ENCODE assay signal across 8 mouse cellular contexts in the genomic region with DNA sequence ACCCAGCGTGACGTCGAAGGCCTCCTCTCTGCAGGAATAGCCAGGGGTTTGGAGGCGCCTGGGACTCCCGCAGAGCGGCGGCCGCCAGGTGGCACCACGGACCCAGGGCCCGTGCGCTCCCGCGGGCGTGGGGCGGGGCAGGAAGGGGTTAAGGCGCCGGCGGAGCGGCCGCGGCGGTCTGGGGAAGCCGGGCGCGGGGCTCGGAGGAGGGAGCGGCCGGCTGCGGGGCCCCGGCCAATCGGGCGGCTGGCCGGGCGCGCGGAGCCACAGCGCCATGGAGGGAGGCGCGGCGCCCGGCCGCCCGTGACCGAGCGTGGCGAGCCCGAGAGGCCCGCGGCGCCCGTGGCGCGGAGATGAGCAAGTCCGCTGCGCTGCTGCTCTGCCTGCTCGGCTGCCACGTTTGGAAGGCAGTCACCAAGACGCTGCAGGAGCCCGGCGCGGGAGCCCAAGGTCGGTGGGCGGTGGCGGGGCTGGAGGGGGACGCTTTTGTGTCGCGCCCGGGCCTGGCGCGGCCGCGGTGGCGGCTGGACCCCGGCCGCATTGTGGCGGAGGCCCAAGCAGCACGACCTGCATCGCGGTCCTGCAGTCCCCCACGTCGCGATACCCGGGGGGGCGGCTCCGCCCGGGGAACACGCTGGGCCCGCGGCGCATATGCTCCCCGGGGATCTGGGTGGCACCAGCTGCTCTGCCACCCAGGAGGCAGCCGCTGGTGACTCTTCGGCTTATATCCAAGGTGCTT. TPM values are rescaled to one million over a fixed set of nuclear protein-coding genes. Genes with fewer than 3 reads are reported as not detected.
DNase-seq lines count a peak whose midpoint lies in the region; ATAC-seq and TF ChIP-seq lines count a peak whose summit lies in the region.

No protein-coding gene starts in this region.

- no peaks in the 10 kb centered on the region for H3K27me3 ChIP-seq in intestine, postnatal 0 days (replicated peaks; ENCODE audit: control insufficient read depth, insufficient read depth, low read length)
- H3K27me3 ChIP-seq in small intestine, adult 2 months (ENCODE audit: control insufficient read depth, insufficient read depth, low read length) = no peaks in the 10 kb centered on the region

- no peaks in the 10 kb centered on the region for H3K4me1 ChIP-seq in intestine, postnatal 0 days (replicated peaks; ENCODE audit: control insufficient read depth, insufficient read depth, low read length)
- no peaks in the 10 kb centered on the region for H3K4me1 ChIP-seq in small intestine, adult 2 months (ENCODE audit: control insufficient read depth, insufficient read depth, insufficient read length, low read length)

- TF ChIP-seq POLR2A in small intestine, adult 2 months (IDR thresholded peaks at IDR 0.05; ENCODE audit: low read depth, low read length) = no peak

- peak overlapping the region; percentile 86 for H3K9ac ChIP-seq in intestine, postnatal 0 days (ENCODE audit: low read depth, low read length)

- intact Hi-C loops in left cerebral cortex, postnatal 25 days (cut with DNase I) = loop anchor here (1.0 to 10.0 kb wide), 6 partner anchors 54 to 296 kb away; a partner anchor contains a TSS

- H3K36me3 ChIP-seq in intestine, postnatal 0 days (ENCODE audit: control insufficient read depth, insufficient read depth) = no peaks in the 10 kb centered on the region
- no peaks in the 10 kb centered on the region for H3K36me3 ChIP-seq in small intestine, adult 2 months (ENCODE audit: control insufficient read depth, insufficient read depth, low read length)

- DNase-seq in adrenal gland, adult 8-10 months = peak; percentile 81
- peak; percentile 94 for DNase-seq in embryo, embryonic 11 days
- peak; percentile 90 to 91 for DNase-seq in gastrocnemius, postnatal 4 days (ENCODE audit: low spot score in 2 of 2)
- DNase-seq in left cerebral cortex, postnatal 25 days (ENCODE audit: low spot score in 2 of 2) = peak; percentile 90 to 91
- peak; percentile 88 for DNase-seq in mesoderm, embryonic 11.5 days (ENCODE audit: low read depth, low spot score)
- no peak for DNase-seq in T-cell, adult 2 months (ENCODE audit: low spot score)

- peak; percentile 92 for ATAC-seq in intestine, postnatal 0 days

- peak; percentile 88 for TF ChIP-seq CTCF in intestine, postnatal 0 days (IDR thresholded peaks at IDR 0.05; ENCODE audit: low read depth)
- peak; percentile 73; the same call in 1 of the 2 replicates for TF ChIP-seq CTCF in small intestine, adult 2 months (IDR thresholded peaks at IDR 0.05; ENCODE audit: extremely low read depth, insufficient read length, insufficient replicate concordance, low read depth, low read length)

- under 1% methylated on average over 68 of the region's 93 CpGs for WGBS in intestine, postnatal 0 days
- under 1% methylated on average over 93 of the region's 93 CpGs for WGBS in small intestine, adult 2 months

- 0 out of 2 replicates have a peak, but pooled peaks cover 2% of the 10 kb centered on the region for H3K9me3 ChIP-seq in intestine, postnatal 0 days (ENCODE audit: control insufficient read depth)

- H3K27ac ChIP-seq in intestine, postnatal 0 days (ENCODE audit: low read depth, low read length) = peak overlapping the region; percentile 74
- no peak overlapping the region for H3K27ac ChIP-seq in small intestine, adult 2 months (ENCODE audit: insufficient read depth, low read depth, low read length)

- H3K4me2 ChIP-seq in intestine, postnatal 0 days (replicated peaks; ENCODE audit: low read depth) = peak overlapping the region; percentile 84

- H3K4me3 ChIP-seq in intestine, postnatal 0 days (ENCODE audit: low read depth, low read length) = peak overlapping the region; percentile 93
- H3K4me3 ChIP-seq in small intestine, adult 2 months (ENCODE audit: low read depth, low read length) = peak overlapping the region; percentile 81

RNA-seq across cellular contexts. Expression of a gene that starts 4.3 kb away (rescaled TPM):
- total RNA-seq in adrenal gland, adult 8-10 months (2022) = 10 to 100 TPM; 27.0 to 39.4 (median 35.4) TPM
- 10 to 100 TPM; 22.6 to 24.7 TPM for total RNA-seq in gastrocnemius, postnatal 4 days (2021)
- 8.4 and 8.6 TPM in 2 replicates for polyA plus RNA-seq in intestine, postnatal 0 days (2015; fragmentation: Nextera tagmentation; extraction: Ambion mirVana)
- total RNA-seq in left cerebral cortex, postnatal 25 days (2021) = 10 to 100 TPM; 71.0 to 74.3 TPM
- polyA plus RNA-seq in small intestine, adult 2 months (2012; rRNA removed) = 6.0 and 7.0 TPM in 2 replicates
